Mouse (Mus musculus) small intestine, adult 2 months (tissue): ENCODE results near the gene Alpk3. TPM values are rescaled to one million over a fixed set of nuclear protein-coding genes. Genes with fewer than 3 reads are reported as not detected.
A peak's percentile ranks its signal among the peaks of the same experiment; 100 is the strongest.

ENCODE experiments used
- H3K27ac ChIP-seq: fragments of 200-500 bp; 2 replicates; pipeline ENCODE4 v1.5.1; 2012; ENCODE audit warnings: low read depth, low read length, control low read depth, inconsistent platforms; ENCODE audit not compliant: insufficient read depth
- H3K27me3 ChIP-seq: fragments of 200-500 bp; 2 replicates; pipeline ENCODE4 v1.6.1; 2012; ENCODE audit warnings: mild to moderate bottlenecking, moderate library complexity, low read length, inconsistent platforms; ENCODE audit not compliant: control insufficient read depth, insufficient read depth
- H3K36me3 ChIP-seq: fragments of 200-500 bp; 2 replicates; pipeline ENCODE4 v1.6.1; 2012; ENCODE audit warnings: mild to moderate bottlenecking, low read length, control low read depth, inconsistent platforms; ENCODE audit not compliant: control insufficient read depth, insufficient read depth
- H3K4me1 ChIP-seq: fragments of 200-500 bp; 2 replicates; pipeline ENCODE4 v1.6.1; 2012; ENCODE audit warnings: low read length, inconsistent platforms, mixed read lengths; ENCODE audit not compliant: control insufficient read depth, insufficient read depth, insufficient read length
- H3K4me3 ChIP-seq: fragments of 200-500 bp; 2 replicates; pipeline ENCODE4 v1.5.1; 2012; ENCODE audit warnings: low read depth, mild to moderate bottlenecking, control low read depth, inconsistent platforms, low read length, moderate library complexity
- CTCF ChIP-seq: fragments of 200-500 bp; IDR thresholded peaks from 2 replicates; pipeline ENCODE4 v1.5.1; 2012; ENCODE audit warnings: low read depth, mild to moderate bottlenecking, control low read depth, inconsistent platforms, low read length, moderate library complexity, mixed read lengths; ENCODE audit not compliant: insufficient replicate concordance, insufficient read length; ENCODE audit errors: extremely low read depth
- POLR2A ChIP-seq: fragments of 200-500 bp; IDR thresholded peaks from 2 replicates; pipeline ENCODE4 v1.6.1; 2012; ENCODE audit warnings: low read depth, mild to moderate bottlenecking, control low read depth, inconsistent platforms, low read length, moderate library complexity
- WGBS: fragments of 180-500 bp; shearing (Covaris S2); methylation state at CpG from one replicate; pipeline ENCODE4 v1.1.7; 2018; 5-methylcytosine and 5-hydroxymethylcytosine counted together
- polyA plus RNA-seq: library from polyadenylated mRNA; depleted of rRNA; stranded (reverse); fragments of >200 nt; gene quantifications from 2 replicates; pipeline ENCODE4 v1.2.3, GENCODE M21; 2012

The Alpk3 gene
- polyA plus RNA-seq, 1 experiment: 0.08 TPM

GRCm38 (mm10) chr7:81111729-81112128 lies 54.3 kb downstream of the Alpk3 start:
- 59% methylated on average over 2 of the region's 2 CpGs for WGBS

GRCm38 (mm10) chr7:81112686-81113360 lies 55.4 kb downstream of the Alpk3 start:
- Histone ChIP-seq H3K4me3 (0 out of 2 replicates have a peak overlapping the region, but pooled peaks have one; percentile 20), H3K4me1 (peaks cover 23% of the 10 kb centered on the region; the same call in 1 of the 2 replicates), H3K36me3 (no peaks in the 10 kb centered on the region), H3K27me3 (no peaks in the 10 kb centered on the region), H3K27ac (peak overlapping the region; percentile 43; the same call in 1 of the 2 replicates)
- WGBS: 16% methylated on average over 6 of the region's 6 CpGs
- TF ChIP-seq CTCF (no peak), POLR2A (no peak)

More at GRCm38 (mm10) chr7:81111729-81112128, 54.3 kb downstream of the Alpk3 start:
- H3K4me1 ChIP-seq: peaks cover 18% of the 10 kb centered on the region; the same call in 1 of the 2 replicates
- no peaks in the 10 kb centered on the region for H3K27me3 ChIP-seq
- no peaks in the 10 kb centered on the region for H3K36me3 ChIP-seq
- H3K4me3 ChIP-seq: no peak overlapping the region
- TF ChIP-seq CTCF (no peak), POLR2A (no peak)
- H3K27ac ChIP-seq: peak overlapping the region; percentile 84; the same call in 1 of the 2 replicates

- TF ChIP-seq POLR2A: peak; percentile 49; the same call in 1 of the 2 replicates
- TF ChIP-seq CTCF: no peak
- 42% methylated on average over 6 of the region's 6 CpGs for WGBS
- peaks cover 28% of the 10 kb centered on the region; the same call in 1 of the 2 replicates for H3K4me1 ChIP-seq
- no peaks in the 10 kb centered on the region for H3K27me3 ChIP-seq
- H3K4me3 ChIP-seq: peak within 1 kb of the TSS; percentile 52
- H3K27ac ChIP-seq: peak within 1 kb of the TSS; percentile 80
- H3K36me3 ChIP-seq: no peaks in the 10 kb centered on the region
These were observed 57.2 kb downstream of the Alpk3 start, which contains the start of gene Slc28a1 for GRCm38 (mm10) chr7:81114555-81114954. Gene Slc28a1 (plus strand): TSS chr7:81114799.

GRCm38 (mm10) chr7:81121099-81121498 lies 63.7 kb downstream of the Alpk3 start:
- Histone ChIP-seq H3K27ac (no peak overlapping the region), H3K4me1 (peaks cover 28% of the 10 kb centered on the region; the same call in 1 of the 2 replicates), H3K27me3 (no peaks in the 10 kb centered on the region), H3K4me3 (no peak overlapping the region), H3K36me3 (no peaks in the 10 kb centered on the region)
- WGBS: 72% methylated on average over 3 of the region's 3 CpGs
- no peak for TF ChIP-seq CTCF
- no peak for TF ChIP-seq POLR2A

- H3K36me3 ChIP-seq: no peaks in the 10 kb centered on the region
- no peaks in the 10 kb centered on the region for H3K27me3 ChIP-seq
- no peak overlapping the region for H3K4me3 ChIP-seq
- H3K4me1 ChIP-seq: peaks cover 23% of the 10 kb centered on the region; the same call in 1 of the 2 replicates
- WGBS: 67% methylated on average over 2 of the region's 2 CpGs
- H3K27ac ChIP-seq: peak overlapping the region; percentile 78
- TF ChIP-seq POLR2A (no peak), CTCF (no peak)
These were observed 65.4 kb downstream of the Alpk3 start for GRCm38 (mm10) chr7:81122808-81123207.

GRCm38 (mm10) chr7:81123553-81123952 lies 66.2 kb downstream of the Alpk3 start:
- Histone ChIP-seq H3K4me3 (no peak overlapping the region), H3K4me1 (peaks cover 18% of the 10 kb centered on the region; the same call in 1 of the 2 replicates), H3K36me3 (no peaks in the 10 kb centered on the region), H3K27me3 (no peaks in the 10 kb centered on the region), H3K27ac (peak overlapping the region; percentile 78; the same call in 1 of the 2 replicates)
- TF ChIP-seq CTCF (no peak), POLR2A (no peak)
- 35% methylated on average over 5 of the region's 5 CpGs for WGBS

GRCm38 (mm10) chr7:81124773-81125172 lies 67.4 kb downstream of the Alpk3 start:
- WGBS: 59% methylated on average over 8 of the region's 8 CpGs
- TF ChIP-seq POLR2A (no peak), CTCF (no peak)
- no peak overlapping the region for H3K4me3 ChIP-seq
- H3K27ac ChIP-seq: no peak overlapping the region
- no peaks in the 10 kb centered on the region for H3K36me3 ChIP-seq
- H3K27me3 ChIP-seq: no peaks in the 10 kb centered on the region
- H3K4me1 ChIP-seq: peaks cover 17% of the 10 kb centered on the region; the same call in 1 of the 2 replicates
